Mouse (Mus musculus): ENCODE results near the gene Zfp759. TPM values are rescaled to one million over a fixed set of nuclear protein-coding genes. Genes with fewer than 3 reads are reported as not detected.

The Zfp759 gene
- total RNA-seq (2023): 10 to 100 TPM in 1 of 2 experiments, 1 to 10 TPM in 1; 8.9 to 10.7 TPM

DNA sequence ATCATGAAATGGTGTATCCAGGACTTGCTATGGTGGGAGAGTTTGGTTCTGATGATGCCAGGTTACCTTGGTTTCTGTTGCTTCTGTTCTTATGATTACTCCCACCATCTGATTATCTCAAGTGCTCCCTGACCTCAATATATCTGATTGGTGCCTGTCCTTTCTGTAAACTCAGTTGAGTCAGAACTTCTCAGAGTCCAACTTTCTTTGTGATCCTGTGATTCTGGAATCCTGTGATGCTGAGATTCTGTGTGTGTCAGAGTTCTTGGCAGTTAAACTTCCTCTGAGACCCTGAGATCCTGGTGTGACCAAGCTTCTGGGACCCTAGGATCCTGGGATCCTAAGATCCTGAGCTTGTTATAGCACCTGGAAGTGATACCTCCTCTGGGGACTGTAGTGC, at the start of gene Zfp759:
Zfp759 (plus strand) TSS at position 301 of the 400 bp plus-strand sequence.

DNA sequence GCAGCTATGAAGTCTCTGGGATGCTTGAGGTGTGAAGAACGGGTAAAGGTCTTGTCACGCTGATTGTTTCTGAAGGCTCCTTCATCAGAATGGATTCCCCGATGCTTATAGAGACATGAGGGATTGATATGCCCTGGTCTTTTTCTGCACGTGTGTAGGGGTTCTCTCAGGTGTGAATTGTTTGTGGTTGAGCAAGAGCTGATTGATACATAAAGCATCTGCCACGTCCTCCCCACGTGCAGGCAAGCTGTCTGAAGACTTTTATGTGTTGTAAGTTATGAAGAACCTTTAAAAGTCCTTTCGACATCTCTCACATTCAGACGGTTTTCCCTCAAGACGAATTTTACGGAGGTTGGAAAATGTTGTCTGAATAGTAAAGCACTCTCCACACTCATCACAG, 23.6 kb upstream of the Zfp759 start, which contains the start of gene Zfp708:
Zfp708 (minus strand) TSS at position 101 of the 400 bp plus-strand sequence.

DNA sequence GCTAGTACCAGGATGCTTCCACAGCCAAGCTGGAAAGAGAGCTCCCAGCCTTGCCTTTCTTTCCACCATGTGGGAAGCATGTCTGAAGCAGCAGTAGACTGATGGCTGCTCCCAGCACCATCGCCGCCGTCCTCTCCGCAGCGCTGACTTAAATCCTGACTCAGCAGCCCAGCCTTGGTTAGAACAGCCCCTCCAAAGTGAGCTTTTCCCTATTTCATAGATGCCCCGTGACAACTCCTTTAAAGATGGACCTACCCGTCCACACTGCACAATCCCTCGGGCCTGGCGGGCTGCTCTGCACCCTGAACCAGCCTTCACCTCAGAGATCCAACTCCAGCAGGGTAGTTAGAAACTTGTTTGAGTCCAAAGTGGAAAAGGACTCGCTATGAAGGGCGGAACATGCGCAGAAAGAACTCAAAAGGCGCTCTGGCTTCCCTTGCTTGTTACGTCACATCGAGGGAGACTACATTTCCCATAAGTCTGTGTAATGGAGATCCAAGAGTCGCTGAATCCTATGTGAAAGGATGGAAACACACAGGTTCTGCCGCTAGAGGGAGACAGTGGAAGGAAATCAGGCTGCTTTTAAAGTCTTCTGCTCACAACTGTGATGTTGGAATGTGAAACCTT, 13.2 kb upstream of the Zfp759 start, which contains the start of gene Gm28557:
Gm28557 (minus strand) TSS at position 411 of the 627 bp plus-strand sequence.

DNA sequence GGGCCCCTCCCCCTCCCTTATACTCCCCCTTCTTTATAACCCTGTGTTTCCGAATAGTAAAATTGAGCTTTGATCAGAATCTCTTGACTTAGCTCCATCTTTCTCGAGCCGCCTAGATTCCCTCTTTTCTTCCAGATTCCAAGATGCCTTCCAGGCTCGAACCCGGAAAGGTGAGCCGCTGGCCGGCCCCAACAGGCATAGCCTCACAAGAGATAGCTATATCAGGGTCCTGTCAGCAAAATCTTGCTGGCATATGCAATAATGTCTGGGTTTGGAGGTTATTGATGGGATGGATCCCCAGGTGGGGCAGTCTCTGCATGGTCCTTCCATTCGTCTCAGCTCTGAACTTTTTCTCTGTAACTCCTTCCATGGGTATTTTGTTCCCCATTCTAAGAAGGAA, 5.3 kb upstream of the Zfp759 start, which contains the start of gene Rslcan18:
Rslcan18 (minus strand) TSS at position 101 of the 400 bp plus-strand sequence.

DNA sequence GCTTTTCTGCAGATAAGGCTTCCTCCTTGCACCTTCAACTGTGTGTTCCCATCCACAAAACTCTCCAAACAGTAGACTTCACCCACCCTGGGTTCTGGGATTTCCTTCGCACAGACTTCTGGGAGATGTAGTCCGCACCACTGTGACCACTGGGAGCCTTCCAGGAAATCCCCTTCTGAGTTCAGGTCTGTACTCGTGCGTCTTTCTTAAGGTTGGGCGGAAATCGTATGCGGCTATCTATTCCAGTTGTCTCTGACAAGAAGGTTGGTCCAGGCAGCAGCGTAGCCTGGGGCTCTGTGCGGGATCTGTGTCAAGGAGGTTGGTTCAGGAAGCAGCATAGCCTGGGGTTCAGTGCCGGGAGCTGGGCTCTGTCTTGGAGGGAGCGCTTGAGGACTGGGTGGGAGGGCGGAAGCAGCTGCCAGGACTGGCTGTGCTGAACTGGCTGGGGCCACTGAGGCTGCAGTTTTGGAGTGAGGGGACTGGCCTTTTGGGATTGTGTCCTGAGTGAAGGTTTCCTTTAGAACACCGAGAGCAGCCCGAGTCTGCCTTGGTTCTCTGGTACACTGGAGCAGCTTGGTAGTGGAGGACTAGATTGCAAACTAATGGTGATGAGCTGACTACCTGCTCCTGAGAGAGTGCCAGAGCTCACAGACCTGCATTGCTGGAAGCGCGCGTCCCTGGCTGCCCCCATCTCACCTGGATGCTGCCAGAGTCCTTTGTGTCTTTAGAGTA, 51.7 kb downstream of the Zfp759 start, which contains the start of gene Rsl1:
Rsl1 (plus strand) TSS at position 192 of the 732 bp plus-strand sequence.

Other genes with a start within 250 kb of the Zfp759 start
- gene Gm10767, start 216.7 kb upstream of the Zfp759 start, total RNA-seq (2023): 1 to 10 TPM; 1.9 TPM
- gene Zfp712, start 60.5 kb upstream of the Zfp759 start, total RNA-seq (2023): 1 to 10 TPM; 7.8 to 7.9 TPM
- gene Zfp708, start 23.7 kb upstream of the Zfp759 start, total RNA-seq (2023): 1 to 10 TPM; 2.2 to 3.5 TPM
- gene Gm28557, start 13.1 kb upstream of the Zfp759 start, total RNA-seq (2023): 1 to 10 TPM; 4.0 to 5.8 TPM
- gene Rslcan18, start 5.4 kb upstream of the Zfp759 start, total RNA-seq (2023): 1 to 10 TPM in 1 of 2 experiments, under 1 TPM in 1; 0.95 to 1.4 TPM
- 10 to 100 TPM; 18.3 to 22.3 TPM for gene Rsl1, start 51.5 kb downstream of the Zfp759 start, total RNA-seq (2023)
- gene Zfp455, start 72.8 kb downstream of the Zfp759 start, total RNA-seq (2023): 1 to 10 TPM; 2.8 to 5.2 TPM
- gene Zfp458, start 156.8 kb downstream of the Zfp759 start, total RNA-seq (2023): 1 to 10 TPM; 2.1 to 4.1 TPM
- gene Zfp457, start 184.8 kb downstream of the Zfp759 start, total RNA-seq (2023): 1 to 10 TPM; 1.1 to 5.4 TPM
- gene Zfp595, start 210.9 kb downstream of the Zfp759 start, total RNA-seq (2023): 10 to 100 TPM; 15.0 to 19.8 TPM
- gene Gm28044, start 238.9 kb downstream of the Zfp759 start, total RNA-seq (2023): 1 to 10 TPM; 1.2 to 4.3 TPM
- gene Zfp953, start 238.9 kb downstream of the Zfp759 start, total RNA-seq (2023): 10 to 100 TPM; 10.2 to 13.3 TPM